Mouse (Mus musculus) CD4-positive naive resting alpha-beta T cell, adult 76 days (primary cell): ENCODE measurements around the gene Brd7. TPM values are rescaled to one million over a fixed set of nuclear protein-coding genes. Genes with fewer than 3 reads are reported as not detected.

Experiments
- total RNA-seq: library from RNA; stranded (reverse); gene quantifications from one replicate; pipeline ENCODE4 v1.2.4, GENCODE M21; 2023

Brd7 gene
- total RNA-seq, result 59.6 TPM

GRCm38 (mm10) chr8:88361708-88362428 lies at the start of gene Brd7:
TSS of gene Brd7 (minus strand) at chr8:88362194.

Other genes with a start within 250 kb of the Brd7 start
- gene Cnep1r1, start 243.4 kb downstream of the Brd7 start, total RNA-seq, result 20.0 TPM
- gene Heatr3, start 224.3 kb downstream of the Brd7 start, total RNA-seq, result 27.9 TPM
- gene Tent4b, start 163.0 kb downstream of the Brd7 start, total RNA-seq, result 68.2 TPM
- 145 TPM for gene Adcy7, start 89.8 kb downstream of the Brd7 start, total RNA-seq
- not detected for gene Nkd1, start 159.2 kb upstream of the Brd7 start, total RNA-seq